Mouse (Mus musculus): ENCODE data around the gene Arfgef2. TPM values are rescaled to one million over a fixed set of nuclear protein-coding genes. Genes with fewer than 3 reads are reported as not detected.
A peak's percentile ranks its signal among the peaks of the same experiment; 100 is the strongest.

Arfgef2 gene
- 27.9 and 29.1 TPM in 2 replicates for polyA plus RNA-seq (2012; rRNA removed)

DNA sequence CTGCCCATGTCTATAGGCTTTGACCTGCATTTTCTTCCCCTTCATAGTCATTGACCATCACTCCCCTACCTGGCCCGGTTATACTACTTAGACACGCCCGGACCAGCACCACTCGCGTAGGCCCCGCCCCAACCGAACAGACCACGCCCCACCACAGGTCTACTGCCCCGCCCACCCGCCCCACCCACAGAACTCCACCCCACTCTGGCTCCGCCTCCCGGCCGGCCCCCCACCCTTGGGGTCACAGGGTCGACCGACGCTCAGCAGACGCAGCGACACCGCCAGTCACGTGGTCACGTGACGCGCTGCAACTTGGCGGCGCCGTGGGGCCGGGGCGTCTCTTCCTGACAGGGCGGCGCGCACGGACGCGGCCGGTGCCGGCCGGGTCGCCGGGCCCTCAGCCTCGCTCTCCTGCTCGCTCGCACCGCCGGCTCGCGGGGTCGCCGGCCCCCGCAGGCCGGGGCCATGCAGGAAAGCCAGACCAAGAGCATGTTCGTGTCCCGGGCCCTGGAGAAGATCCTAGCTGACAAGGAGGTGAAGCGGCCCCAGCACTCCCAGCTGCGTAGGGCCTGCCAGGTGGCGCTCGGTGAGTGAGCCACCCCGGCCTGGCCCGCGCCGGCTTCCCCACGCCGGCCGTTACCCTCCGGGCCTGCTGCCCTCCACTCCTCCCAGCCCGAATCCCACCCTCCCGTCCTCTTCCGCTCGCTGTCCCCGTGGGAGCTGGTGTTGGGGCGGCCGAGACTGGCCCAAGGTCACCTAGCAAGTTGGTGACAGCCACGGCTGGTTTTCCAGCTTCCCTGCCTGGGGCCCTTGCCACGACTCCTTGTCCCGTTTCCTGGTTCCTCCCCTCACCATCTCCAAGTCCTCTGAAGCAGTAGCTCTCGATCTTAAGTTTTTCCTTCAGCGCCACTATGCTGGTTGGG lies at the start of gene Arfgef2:
Arfgef2 (plus strand) TSS at position 339 of the 923 bp plus-strand sequence.
- no peaks in the 10 kb centered on the region for H3K27me3 ChIP-seq (ENCODE audit: control insufficient read depth, insufficient read depth, low read length)

DNA sequence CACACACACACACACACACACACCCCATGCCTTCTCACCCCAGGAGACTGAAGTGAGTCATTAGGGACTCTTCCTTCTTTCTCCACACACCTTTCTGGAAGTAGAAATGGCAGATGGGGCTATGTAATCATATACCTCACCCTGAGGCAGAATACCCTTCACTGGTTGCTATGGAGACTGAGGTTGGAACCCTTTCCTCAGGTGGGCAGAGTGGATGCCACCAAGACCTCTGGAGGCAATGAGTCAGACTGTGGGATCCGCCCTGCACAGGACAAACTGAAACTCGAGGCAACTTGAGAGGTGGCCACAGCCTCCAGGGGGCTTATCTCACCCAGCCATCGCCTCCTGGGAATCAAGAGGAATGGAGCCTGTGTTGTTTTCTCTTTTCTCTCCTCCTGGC lies 47.4 kb upstream of the Arfgef2 start:
- no peak for DNase-seq
- H3K27ac ChIP-seq (ENCODE audit: insufficient read depth, low read length): no peak overlapping the region
- TF ChIP-seq POLR2A (IDR thresholded peaks at IDR 0.05; ENCODE audit: borderline replicate concordance, insufficient read depth, low read length): no peak
- no peak for TF ChIP-seq CTCF (IDR thresholded peaks at IDR 0.05; ENCODE audit: borderline replicate concordance, insufficient read depth, low read depth, low read length)
- no peaks in the 10 kb centered on the region for H3K4me1 ChIP-seq (ENCODE audit: control insufficient read depth, insufficient read depth, low read length)
- H3K4me3 ChIP-seq (replicated peaks; ENCODE audit: insufficient read depth, low read depth, low read length): no peak overlapping the region
- WGBS: 60% methylated on average over 3 of the region's 3 CpGs
- H3K27me3 ChIP-seq (ENCODE audit: control insufficient read depth, insufficient read depth, low read length): no peaks in the 10 kb centered on the region; the same call in 1 of the 2 replicates

More for the DNA sequence above, at the start of gene Arfgef2:
- peak; percentile 91 to 92 for DNase-seq
- WGBS: 1% methylated on average over 76 of the region's 76 CpGs
- Histone ChIP-seq H3K27ac (ENCODE audit: insufficient read depth, low read length) (peak within 1 kb of the TSS; percentile 70), H3K4me3 (replicated peaks; ENCODE audit: insufficient read depth, low read depth, low read length) (peak within 1 kb of the TSS; percentile 72), H3K4me1 (ENCODE audit: control insufficient read depth, insufficient read depth, low read length) (no peaks in the 10 kb centered on the region; the same call in 1 of the 2 replicates)
- peak; percentile 64 for TF ChIP-seq POLR2A (IDR thresholded peaks at IDR 0.05; ENCODE audit: borderline replicate concordance, insufficient read depth, low read length)
- TF ChIP-seq CTCF (IDR thresholded peaks at IDR 0.05; ENCODE audit: borderline replicate concordance, insufficient read depth, low read depth, low read length): no peak

DNA sequence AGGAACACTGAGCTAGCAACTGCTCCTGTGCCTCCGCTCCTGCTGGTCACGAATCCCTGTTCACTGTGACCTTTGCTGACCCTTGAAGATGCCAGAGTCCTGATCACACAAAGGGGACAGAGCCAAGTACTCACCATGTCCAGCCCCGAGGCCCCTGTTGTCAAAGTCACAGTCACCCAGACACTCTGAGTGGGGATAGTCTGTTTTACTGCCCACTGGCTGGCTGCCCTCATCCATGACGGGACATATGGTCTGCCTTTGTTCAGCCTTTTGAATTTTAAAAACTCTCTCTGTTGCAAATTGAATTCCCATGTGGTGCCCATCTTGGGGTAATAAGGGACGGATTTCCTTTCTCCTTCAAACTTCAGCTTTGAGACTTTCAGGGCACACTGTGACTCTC lies 41.3 kb upstream of the Arfgef2 start:
- 30% methylated on average over 5 of the region's 5 CpGs for WGBS
- no peak for DNase-seq
- no peaks in the 10 kb centered on the region for H3K4me1 ChIP-seq (ENCODE audit: control insufficient read depth, insufficient read depth, low read length)
- no peak overlapping the region for H3K27ac ChIP-seq (ENCODE audit: insufficient read depth, low read length)
- no peak overlapping the region for H3K4me3 ChIP-seq (replicated peaks; ENCODE audit: insufficient read depth, low read depth, low read length)
- H3K27me3 ChIP-seq (ENCODE audit: control insufficient read depth, insufficient read depth, low read length): no peaks in the 10 kb centered on the region
- no peak for TF ChIP-seq POLR2A (IDR thresholded peaks at IDR 0.05; ENCODE audit: borderline replicate concordance, insufficient read depth, low read length)

GRCm38 (mm10) chr2:166767591-166767990 lies 37.8 kb upstream of the Arfgef2 start:
- 77% methylated on average over 9 of the region's 9 CpGs for WGBS
- Histone ChIP-seq H3K27ac (ENCODE audit: insufficient read depth, low read length) (no peak overlapping the region), H3K27me3 (ENCODE audit: control insufficient read depth, insufficient read depth, low read length) (no peaks in the 10 kb centered on the region), H3K4me1 (ENCODE audit: control insufficient read depth, insufficient read depth, low read length) (no peaks in the 10 kb centered on the region), H3K4me3 (replicated peaks; ENCODE audit: insufficient read depth, low read depth, low read length) (no peak overlapping the region)
- no peak for TF ChIP-seq CTCF (IDR thresholded peaks at IDR 0.05; ENCODE audit: borderline replicate concordance, insufficient read depth, low read depth, low read length)
- TF ChIP-seq POLR2A (IDR thresholded peaks at IDR 0.05; ENCODE audit: borderline replicate concordance, insufficient read depth, low read length): no peak
- no peak for DNase-seq

GRCm38 (mm10) chr2:166771396-166771795 lies 34.0 kb upstream of the Arfgef2 start:
- Histone ChIP-seq H3K4me3 (replicated peaks; ENCODE audit: insufficient read depth, low read depth, low read length) (no peak overlapping the region), H3K27me3 (ENCODE audit: control insufficient read depth, insufficient read depth, low read length) (no peaks in the 10 kb centered on the region), H3K27ac (ENCODE audit: insufficient read depth, low read length) (no peak overlapping the region), H3K4me1 (ENCODE audit: control insufficient read depth, insufficient read depth, low read length) (no peaks in the 10 kb centered on the region)
- DNase-seq: no peak
- TF ChIP-seq POLR2A (IDR thresholded peaks at IDR 0.05; ENCODE audit: borderline replicate concordance, insufficient read depth, low read length) (no peak), CTCF (IDR thresholded peaks at IDR 0.05; ENCODE audit: borderline replicate concordance, insufficient read depth, low read depth, low read length) (no peak)
- WGBS: 61% methylated on average over 11 of the region's 11 CpGs

GRCm38 (mm10) chr2:166773587-166773986 lies 31.8 kb upstream of the Arfgef2 start:
- no peak for TF ChIP-seq POLR2A (IDR thresholded peaks at IDR 0.05; ENCODE audit: borderline replicate concordance, insufficient read depth, low read length)
- no peak for TF ChIP-seq CTCF (IDR thresholded peaks at IDR 0.05; ENCODE audit: borderline replicate concordance, insufficient read depth, low read depth, low read length)
- WGBS: 63% methylated on average over 10 of the region's 10 CpGs
- no peaks in the 10 kb centered on the region for H3K27me3 ChIP-seq (ENCODE audit: control insufficient read depth, insufficient read depth, low read length)
- DNase-seq: no peak
- H3K27ac ChIP-seq (ENCODE audit: insufficient read depth, low read length): no peak overlapping the region
- no peaks in the 10 kb centered on the region for H3K4me1 ChIP-seq (ENCODE audit: control insufficient read depth, insufficient read depth, low read length)
- no peak overlapping the region for H3K4me3 ChIP-seq (replicated peaks; ENCODE audit: insufficient read depth, low read depth, low read length)

GRCm38 (mm10) chr2:166774275-166774674 lies 31.1 kb upstream of the Arfgef2 start:
- WGBS: 78% methylated on average over 10 of the region's 10 CpGs
- TF ChIP-seq POLR2A (IDR thresholded peaks at IDR 0.05; ENCODE audit: borderline replicate concordance, insufficient read depth, low read length) (no peak), CTCF (IDR thresholded peaks at IDR 0.05; ENCODE audit: borderline replicate concordance, insufficient read depth, low read depth, low read length) (no peak)
- Histone ChIP-seq H3K27me3 (ENCODE audit: control insufficient read depth, insufficient read depth, low read length) (no peaks in the 10 kb centered on the region), H3K4me3 (replicated peaks; ENCODE audit: insufficient read depth, low read depth, low read length) (no peak overlapping the region), H3K27ac (ENCODE audit: insufficient read depth, low read length) (no peak overlapping the region), H3K4me1 (ENCODE audit: control insufficient read depth, insufficient read depth, low read length) (no peaks in the 10 kb centered on the region)
- DNase-seq: no peak

- no peak overlapping the region for H3K27ac ChIP-seq (ENCODE audit: insufficient read depth, low read length)
- no peak for DNase-seq
- no peaks in the 10 kb centered on the region for H3K4me1 ChIP-seq (ENCODE audit: control insufficient read depth, insufficient read depth, low read length)
- no peaks in the 10 kb centered on the region for H3K27me3 ChIP-seq (ENCODE audit: control insufficient read depth, insufficient read depth, low read length)
- 70% methylated on average over 11 of the region's 11 CpGs for whole genome bisulfite sequencing
- no peak overlapping the region for H3K4me3 ChIP-seq (replicated peaks; ENCODE audit: insufficient read depth, low read depth, low read length)
- TF ChIP-seq POLR2A (IDR thresholded peaks at IDR 0.05; ENCODE audit: borderline replicate concordance, insufficient read depth, low read length) (no peak), CTCF (IDR thresholded peaks at IDR 0.05; ENCODE audit: borderline replicate concordance, insufficient read depth, low read depth, low read length) (no peak)
Observed at GRCm38 (mm10) chr2:166775357-166775893, 30.0 kb upstream of the Arfgef2 start.
